Mouse (Mus musculus): ENCODE measurements around the gene Lgi1.

Gene Lgi1

GRCm38 (mm10) chr19:38261351-38261750 is 3.0 kb upstream of the Lgi1 start:
- DNase-seq (ENCODE audit: low read depth, low spot score), result no peak

- peak; percentile 35 for DNase-seq (ENCODE audit: low read depth, low spot score)
These were observed 369 bp upstream of the Lgi1 start for GRCm38 (mm10) chr19:38263829-38264504.

- DNase-seq (ENCODE audit: low read depth, low spot score), result no peak
These were observed 1.4 kb downstream of the Lgi1 start for GRCm38 (mm10) chr19:38265767-38266166.

GRCm38 (mm10) chr19:38267469-38267868 is 3.1 kb downstream of the Lgi1 start:
- no peak for DNase-seq (ENCODE audit: low read depth, low spot score)

- no peak for DNase-seq (ENCODE audit: low read depth, low spot score)
These were observed 6.7 kb downstream of the Lgi1 start for GRCm38 (mm10) chr19:38271071-38271470.

GRCm38 (mm10) chr19:38273820-38274219 is 9.5 kb downstream of the Lgi1 start:
- DNase-seq (ENCODE audit: low read depth, low spot score), result no peak

GRCm38 (mm10) chr19:38274747-38275421 is 10.5 kb downstream of the Lgi1 start:
- peak; percentile 77 for DNase-seq (ENCODE audit: low read depth, low spot score)

- no peak for DNase-seq (ENCODE audit: low read depth, low spot score)
These were observed 11.9 kb downstream of the Lgi1 start for GRCm38 (mm10) chr19:38276226-38276625.

GRCm38 (mm10) chr19:38280242-38280641 is 15.9 kb downstream of the Lgi1 start:
- no peak for DNase-seq (ENCODE audit: low read depth, low spot score)

GRCm38 (mm10) chr19:38282407-38282806 is 18.1 kb downstream of the Lgi1 start:
- no peak for DNase-seq (ENCODE audit: low read depth, low spot score)

- DNase-seq (ENCODE audit: low read depth, low spot score), result peak; percentile 25
These were observed 24.2 kb downstream of the Lgi1 start for GRCm38 (mm10) chr19:38288556-38288955.

GRCm38 (mm10) chr19:38291432-38291831 is 27.1 kb downstream of the Lgi1 start:
- no peak for DNase-seq (ENCODE audit: low read depth, low spot score)

GRCm38 (mm10) chr19:38298018-38298626 is 33.8 kb downstream of the Lgi1 start:
- peak; percentile 85 for DNase-seq (ENCODE audit: low read depth, low spot score)

GRCm38 (mm10) chr19:38308116-38308515 is 43.8 kb downstream of the Lgi1 start:
- no peak for DNase-seq (ENCODE audit: low read depth, low spot score)

- peak; percentile 49 for DNase-seq (ENCODE audit: low read depth, low spot score)
These were observed 50.8 kb downstream of the Lgi1 start for GRCm38 (mm10) chr19:38315099-38315498.

- DNase-seq (ENCODE audit: low read depth, low spot score), result no peak
These were observed 52.4 kb downstream of the Lgi1 start for GRCm38 (mm10) chr19:38316602-38317313.

- DNase-seq (ENCODE audit: low read depth, low spot score), result no peak
These were observed 54.0 kb downstream of the Lgi1 start for GRCm38 (mm10) chr19:38318308-38318707.

- DNase-seq (ENCODE audit: low read depth, low spot score), result no peak
These were observed 54.8 kb downstream of the Lgi1 start for GRCm38 (mm10) chr19:38319168-38319567.

GRCm38 (mm10) chr19:38320651-38321188 is 56.4 kb downstream of the Lgi1 start:
- DNase-seq (ENCODE audit: low read depth, low spot score), result peak; percentile 87

GRCm38 (mm10) chr19:38323726-38324125 is 59.4 kb downstream of the Lgi1 start:
- no peak for DNase-seq (ENCODE audit: low read depth, low spot score)

- peak; percentile 82 for DNase-seq (ENCODE audit: low read depth, low spot score)
These were observed 60.1 kb downstream of the Lgi1 start for GRCm38 (mm10) chr19:38324147-38325028.

All from R1 (cell line).